Mouse (Mus musculus): ENCODE data around the gene Gsdma. TPM values are rescaled to one million over a fixed set of nuclear protein-coding genes. Genes with fewer than 3 reads are reported as not detected.

Gsdma gene
- not detected in 2 replicates for polyA plus RNA-seq (2012; rRNA removed; ENCODE audit: low replicate concordance)

GRCm38 (mm10) chr11:98664091-98664490 lies at the start of gene Gsdma:
TSS of gene Gsdma (plus strand) at chr11:98664351.

DNA sequence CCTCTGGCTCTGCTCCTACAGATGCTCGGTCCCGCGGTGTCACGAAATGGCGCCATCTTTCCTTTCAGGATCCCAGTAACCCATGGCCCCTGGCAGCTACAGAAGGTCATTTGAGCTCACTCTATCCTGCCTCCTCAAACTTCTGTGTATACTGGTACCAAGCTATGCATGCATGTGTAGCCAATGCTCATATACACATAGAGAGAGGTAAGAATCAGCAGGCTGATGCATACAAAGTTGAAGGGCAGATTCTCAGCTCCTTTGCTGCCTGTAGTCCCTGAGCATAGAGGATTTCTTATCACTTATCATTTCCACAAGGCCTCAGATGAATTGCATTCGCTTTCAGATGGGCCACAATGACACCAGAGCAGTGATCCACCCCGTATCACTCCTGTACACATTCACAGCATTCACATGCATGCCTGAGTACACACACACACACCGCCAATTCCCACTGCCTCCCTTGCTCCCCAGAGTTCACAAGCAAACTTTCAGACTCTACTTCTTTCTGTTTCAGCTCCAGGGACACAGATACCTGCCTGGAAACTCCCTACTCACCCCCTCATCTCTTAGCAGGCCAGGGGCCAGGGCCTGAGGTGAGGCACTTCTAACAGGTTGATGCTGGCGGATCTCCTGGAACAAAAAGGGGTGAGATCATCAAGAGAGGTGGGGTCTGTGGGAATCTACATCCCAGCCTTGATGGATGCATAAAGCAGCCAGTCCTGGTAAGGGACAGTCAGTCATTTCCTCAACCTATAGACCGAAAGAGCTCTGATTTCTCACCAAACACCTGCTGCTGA lies 38.3 kb upstream of the Gsdma start, which contains the start of the genes Gm12355 and Gsdma3:
TSS of gene Gm12355 (minus strand) at position 51 of the 800 bp plus-strand sequence.
TSS of gene Gsdma3 (plus strand) at position 750 of the 800 bp plus-strand sequence.

DNA sequence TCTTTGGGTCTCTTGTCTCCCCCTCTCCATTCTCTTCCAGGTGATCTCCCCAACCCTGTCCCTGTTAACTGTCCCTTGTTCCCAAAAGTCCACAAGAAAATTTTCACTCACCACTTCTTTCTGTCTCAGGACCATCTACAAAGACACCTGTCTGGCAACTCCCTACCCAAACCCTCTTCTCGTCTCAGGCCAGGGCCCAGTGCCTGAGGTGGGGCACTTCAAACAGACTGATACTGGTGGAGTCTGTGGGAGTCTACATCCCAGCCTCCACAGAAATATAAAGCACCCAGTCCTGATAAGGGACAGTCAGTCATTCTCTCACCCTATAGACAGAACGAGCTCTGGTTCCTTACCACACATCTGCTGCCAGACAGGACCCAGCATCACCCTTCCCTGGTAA lies 17.7 kb upstream of the Gsdma start, which contains the start of gene Gsdma2:
TSS of gene Gsdma2 (plus strand) at position 301 of the 400 bp plus-strand sequence.

DNA sequence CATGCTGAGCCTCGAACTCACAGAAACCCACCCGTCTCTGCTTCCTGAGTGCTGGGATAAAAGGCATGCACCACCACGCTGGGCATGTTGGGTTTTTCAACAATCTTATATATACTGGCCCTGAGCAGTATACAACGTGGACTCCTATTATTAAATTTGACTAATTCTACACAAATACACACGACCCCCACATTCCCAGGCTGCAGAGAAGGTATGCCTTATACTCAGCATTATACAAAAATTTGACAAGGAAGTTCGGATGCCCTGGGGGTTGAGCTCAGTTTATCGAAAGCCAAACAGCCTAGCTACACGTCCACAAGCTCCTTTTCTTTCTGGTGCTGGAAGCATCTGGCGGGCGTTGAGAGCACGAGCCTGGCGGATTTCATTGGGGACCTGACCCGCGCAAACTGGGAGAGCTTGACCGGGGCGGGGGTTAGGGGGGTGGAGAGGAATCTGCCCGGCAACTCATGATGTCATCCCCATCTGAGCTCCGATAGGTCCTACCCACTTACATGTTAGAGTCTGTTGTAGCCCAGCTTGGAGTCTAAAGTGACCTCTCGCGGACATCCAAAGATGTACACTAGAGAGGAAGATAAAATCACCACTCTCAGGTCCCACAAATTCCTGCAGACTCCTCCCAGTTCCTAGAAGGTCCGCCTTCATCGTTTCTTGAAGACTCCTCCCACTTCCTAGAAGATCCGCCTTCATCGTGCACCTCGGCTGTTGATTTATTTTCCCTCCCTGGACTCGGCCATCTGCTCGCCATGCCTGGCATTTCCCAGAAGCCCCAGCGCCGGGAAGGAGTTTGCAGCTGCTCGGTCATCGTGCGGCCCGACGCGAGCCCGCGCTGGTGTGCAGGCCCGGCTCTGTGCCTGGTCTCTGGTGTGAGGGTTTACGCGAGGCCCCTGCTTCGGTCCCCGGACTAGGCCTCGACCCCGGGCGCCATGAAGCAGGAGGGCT lies 17.9 kb downstream of the Gsdma start, which contains the start of gene Psmd3:
TSS of gene Psmd3 (plus strand) at position 769 of the 960 bp plus-strand sequence.

DNA sequence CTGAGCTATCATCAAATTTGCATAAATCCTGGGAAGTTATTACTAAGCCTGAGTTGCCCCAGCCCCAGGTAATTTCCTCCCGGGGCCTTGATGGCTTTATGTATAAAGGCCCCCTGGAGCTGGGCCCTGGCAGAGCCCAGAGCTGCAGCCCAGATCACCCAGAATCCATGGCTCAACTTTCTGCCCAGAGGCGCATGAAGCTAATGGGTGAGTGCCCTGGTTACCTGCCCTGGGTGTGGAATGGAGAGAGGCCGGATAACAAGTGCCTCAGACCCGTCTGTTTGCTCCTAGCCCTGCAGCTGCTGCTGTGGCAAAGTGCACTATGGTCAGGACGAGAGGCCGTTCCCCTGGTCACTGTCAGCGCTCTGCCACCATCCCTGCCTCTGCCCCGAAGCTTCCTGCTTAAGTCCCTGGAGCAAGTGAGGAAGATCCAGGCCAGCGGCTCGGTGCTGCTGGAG lies 37.1 kb downstream of the Gsdma start, which contains the start of gene Csf3:
TSS of gene Csf3 (plus strand) at position 51 of the 458 bp plus-strand sequence.

Other genes starting within 250 kb of the Gsdma start
- gene Mien1, start 225.4 kb upstream of the Gsdma start, polyA plus RNA-seq (2012; rRNA removed; ENCODE audit: low replicate concordance), result 76.2 and 117 TPM in 2 replicates
- 5.4 and 31.8 TPM in 2 replicates for gene Grb7, start 218.0 kb upstream of the Gsdma start, polyA plus RNA-seq (2012; rRNA removed; ENCODE audit: low replicate concordance)
- gene Ikzf3, start 118.3 kb upstream of the Gsdma start, polyA plus RNA-seq (2012; rRNA removed; ENCODE audit: low replicate concordance), result 1.0 and 9.3 TPM in 2 replicates
- 0.33 and 0.44 TPM in 2 replicates for gene Zpbp2, start 113.3 kb upstream of the Gsdma start, polyA plus RNA-seq (2012; rRNA removed; ENCODE audit: low replicate concordance)
- gene Ormdl3, start 77.0 kb upstream of the Gsdma start, polyA plus RNA-seq (2012; rRNA removed; ENCODE audit: low replicate concordance), result 176 and 317 TPM in 2 replicates
- not detected in 2 replicates for gene Lrrc3c, start 66.1 kb upstream of the Gsdma start, polyA plus RNA-seq (2012; rRNA removed; ENCODE audit: low replicate concordance)
- gene Gm12355, start 38.7 kb upstream of the Gsdma start, polyA plus RNA-seq (2012; rRNA removed; ENCODE audit: low replicate concordance), result not detected in 2 replicates
- gene Gsdma3, start 38.0 kb upstream of the Gsdma start, polyA plus RNA-seq (2012; rRNA removed; ENCODE audit: low replicate concordance), result not detected in 2 replicates
- not detected in 2 replicates for gene Gsdma2, start 17.6 kb upstream of the Gsdma start, polyA plus RNA-seq (2012; rRNA removed; ENCODE audit: low replicate concordance)
- 168 and 280 TPM in 2 replicates for gene Psmd3, start 18.2 kb downstream of the Gsdma start, polyA plus RNA-seq (2012; rRNA removed; ENCODE audit: low replicate concordance)
- gene Csf3, start 36.9 kb downstream of the Gsdma start, polyA plus RNA-seq (2012; rRNA removed; ENCODE audit: low replicate concordance), result 1.7 TPM in 1 of 2 replicates, not detected in the other
- 43.3 and 86.4 TPM in 2 replicates for gene Med24, start 65.1 kb downstream of the Gsdma start, polyA plus RNA-seq (2012; rRNA removed; ENCODE audit: low replicate concordance)
- 121 and 143 TPM in 2 replicates for gene Thra, start 76.3 kb downstream of the Gsdma start, polyA plus RNA-seq (2012; rRNA removed; ENCODE audit: low replicate concordance)
- gene Nr1d1, start 111.0 kb downstream of the Gsdma start, polyA plus RNA-seq (2012; rRNA removed; ENCODE audit: low replicate concordance), result 146 and 302 TPM in 2 replicates
- 27.6 and 47.7 TPM in 2 replicates for gene Msl1, start 131.2 kb downstream of the Gsdma start, polyA plus RNA-seq (2012; rRNA removed; ENCODE audit: low replicate concordance)
- 21.2 and 39.6 TPM in 2 replicates for gene Casc3, start 140.6 kb downstream of the Gsdma start, polyA plus RNA-seq (2012; rRNA removed; ENCODE audit: low replicate concordance)
- gene Rapgefl1, start 172.4 kb downstream of the Gsdma start, polyA plus RNA-seq (2012; rRNA removed; ENCODE audit: low replicate concordance), result 1.8 and 5.9 TPM in 2 replicates
- gene Wipf2, start 199.3 kb downstream of the Gsdma start, polyA plus RNA-seq (2012; rRNA removed; ENCODE audit: low replicate concordance), result 6.0 and 8.5 TPM in 2 replicates
- gene Cdc6, start 243.4 kb downstream of the Gsdma start, polyA plus RNA-seq (2012; rRNA removed; ENCODE audit: low replicate concordance), result 0.36 and 2.4 TPM in 2 replicates